Mouse (Mus musculus): ENCODE measurements at regions not wholly inside any gene's neighbourhood (a gene's known extent, or its start where the extent isn't known, plus 50 kb on each side); places are given as distances from the start of the nearest gene placed in this dataset.

- DNase-seq (ENCODE audit: low spot score in 2 of 2): no peak
Measured at GRCm38 (mm10) chr2:45511791-45512190, 394.6 kb upstream of the Zeb2 start.

- DNase-seq (ENCODE audit: low spot score in 2 of 2): no peak
Measured at GRCm38 (mm10) chr2:45504468-45504867, 387.3 kb upstream of the Zeb2 start.

GRCm38 (mm10) chr2:45493656-45494055, 376.5 kb upstream of the Zeb2 start:
- DNase-seq (ENCODE audit: low spot score in 2 of 2): no peak

- no peak for DNase-seq (ENCODE audit: low spot score in 2 of 2)
Measured at GRCm38 (mm10) chr2:45486530-45486929, 369.3 kb upstream of the Zeb2 start.

GRCm38 (mm10) chr2:45485477-45485876, 368.3 kb upstream of the Zeb2 start:
- no peak for DNase-seq (ENCODE audit: low spot score in 2 of 2)

GRCm38 (mm10) chr2:45480671-45481070, 363.5 kb upstream of the Zeb2 start:
- DNase-seq (ENCODE audit: low spot score in 2 of 2): no peak

GRCm38 (mm10) chr2:45475996-45476395, 358.8 kb upstream of the Zeb2 start:
- DNase-seq (ENCODE audit: low spot score in 2 of 2): no peak

- DNase-seq (ENCODE audit: low spot score in 2 of 2): no peak
Measured at GRCm38 (mm10) chr2:45464306-45464705, 347.1 kb upstream of the Zeb2 start.

- DNase-seq (ENCODE audit: low spot score in 2 of 2): no peak
Measured at GRCm38 (mm10) chr2:45459410-45459809, 342.2 kb upstream of the Zeb2 start.

GRCm38 (mm10) chr2:45454811-45455210, 337.6 kb upstream of the Zeb2 start:
- DNase-seq (ENCODE audit: low spot score in 2 of 2): no peak

GRCm38 (mm10) chr2:45439146-45439545, 322.0 kb upstream of the Zeb2 start:
- no peak for DNase-seq (ENCODE audit: low spot score in 2 of 2)

- no peak for DNase-seq (ENCODE audit: low spot score in 2 of 2)
Measured at GRCm38 (mm10) chr2:45438739-45439138, 321.5 kb upstream of the Zeb2 start.

GRCm38 (mm10) chr2:45435261-45435980, 318.2 kb upstream of the Zeb2 start:
- no peak for DNase-seq (ENCODE audit: low spot score in 2 of 2)

- DNase-seq (ENCODE audit: low spot score in 2 of 2): no peak
Measured at GRCm38 (mm10) chr2:45434789-45435188, 317.6 kb upstream of the Zeb2 start.

- no peak for DNase-seq (ENCODE audit: low spot score in 2 of 2)
Measured at GRCm38 (mm10) chr2:45434169-45434568, 317.0 kb upstream of the Zeb2 start.

GRCm38 (mm10) chr2:45431366-45431765, 314.2 kb upstream of the Zeb2 start:
- DNase-seq (ENCODE audit: low spot score in 2 of 2): no peak

- DNase-seq (ENCODE audit: low spot score in 2 of 2): no peak
Measured at GRCm38 (mm10) chr2:45421774-45422173, 304.6 kb upstream of the Zeb2 start.

- DNase-seq (ENCODE audit: low spot score in 2 of 2): no peak
Measured at GRCm38 (mm10) chr2:45408136-45408535, 290.9 kb upstream of the Zeb2 start.

GRCm38 (mm10) chr2:45389902-45390492, 272.8 kb upstream of the Zeb2 start:
- no peak for DNase-seq (ENCODE audit: low spot score in 2 of 2)

- DNase-seq (ENCODE audit: low spot score in 2 of 2): no peak
Measured at GRCm38 (mm10) chr2:45371268-45371667, 254.1 kb upstream of the Zeb2 start.

GRCm38 (mm10) chr2:45370615-45370968, 253.4 kb upstream of the Zeb2 start:
- DNase-seq (ENCODE audit: low spot score in 2 of 2): no peak

GRCm38 (mm10) chr2:45369914-45370614, 252.9 kb upstream of the Zeb2 start:
- DNase-seq (ENCODE audit: low spot score in 2 of 2): no peak

GRCm38 (mm10) chr2:45369432-45369831, 252.2 kb upstream of the Zeb2 start:
- no peak for DNase-seq (ENCODE audit: low spot score in 2 of 2)

All from frontal cortex, postnatal 25 days (tissue).